Mouse (Mus musculus) kidney, postnatal 10 days (tissue): ENCODE results near the gene Syce2.

Experiments
- DNase-seq: peaks from one replicate; pipeline ENCODE4 v3.0.0; 2021; ENCODE audit warnings: mixed read lengths

Syce2 gene

DNA sequence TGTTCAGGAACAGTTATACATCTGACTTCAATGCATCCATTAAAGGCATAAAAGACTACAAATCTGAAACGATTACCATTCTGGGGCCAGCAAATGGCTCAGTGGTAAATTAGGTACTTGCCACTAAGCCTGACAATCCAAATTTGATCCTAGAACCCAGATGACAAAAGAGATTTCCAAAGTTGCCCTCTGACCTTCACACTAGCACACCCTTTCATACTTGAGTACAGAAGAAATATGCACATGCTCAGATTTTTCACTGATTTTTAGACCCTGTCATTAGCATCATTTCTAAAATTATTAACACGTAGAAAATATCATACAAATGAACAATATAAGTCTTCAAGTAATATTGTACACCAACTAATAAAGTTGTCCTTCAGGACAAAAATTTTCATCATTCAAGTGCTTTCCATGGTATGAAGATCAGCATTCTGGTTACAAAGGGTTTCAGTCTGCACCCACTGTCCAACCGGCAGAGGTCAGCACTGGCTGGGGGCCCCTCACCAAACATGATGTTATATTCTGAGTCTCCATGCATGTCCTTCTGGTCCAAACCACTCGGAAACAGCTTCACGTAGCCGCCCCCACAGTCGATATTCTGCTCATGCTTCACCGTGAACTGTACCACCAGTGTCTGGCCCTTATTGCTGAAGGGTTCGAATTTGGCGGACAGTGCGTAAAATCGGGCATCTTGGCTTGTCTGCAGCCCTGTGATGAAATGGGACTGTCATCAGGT, 26.4 kb upstream of the Syce2 start:
- DNase-seq = peak; percentile 74

DNA sequence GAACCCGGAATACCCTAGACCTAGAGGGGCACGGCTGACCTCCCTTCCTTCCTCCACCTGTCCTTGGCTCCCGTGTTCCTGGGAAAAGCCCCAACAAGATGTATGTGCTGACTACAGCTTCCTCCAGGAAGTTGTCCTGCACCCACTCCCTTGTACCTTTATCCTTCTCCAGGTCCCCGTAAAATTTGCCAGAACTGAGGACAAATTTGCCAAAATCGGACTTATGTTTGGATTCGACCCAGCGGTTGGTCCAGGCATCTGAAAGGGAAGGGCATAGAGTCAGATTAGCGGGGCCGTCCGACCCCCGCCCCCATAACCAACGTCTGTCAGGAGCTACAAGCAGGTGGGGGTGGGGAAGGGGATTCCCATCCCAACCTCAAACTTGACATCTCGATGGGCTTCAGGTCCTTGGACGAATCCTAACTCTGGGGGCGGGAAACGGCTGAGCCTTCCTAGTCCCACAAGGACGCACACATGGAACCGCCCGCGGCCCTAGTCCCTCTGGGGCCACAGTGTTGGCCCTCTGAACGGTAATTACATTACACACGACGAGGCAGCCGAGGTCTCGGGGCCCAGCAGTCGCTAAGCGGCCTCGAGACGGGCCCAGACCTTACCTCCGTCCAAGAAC, 25.7 kb upstream of the Syce2 start:
- no peak for DNase-seq

DNA sequence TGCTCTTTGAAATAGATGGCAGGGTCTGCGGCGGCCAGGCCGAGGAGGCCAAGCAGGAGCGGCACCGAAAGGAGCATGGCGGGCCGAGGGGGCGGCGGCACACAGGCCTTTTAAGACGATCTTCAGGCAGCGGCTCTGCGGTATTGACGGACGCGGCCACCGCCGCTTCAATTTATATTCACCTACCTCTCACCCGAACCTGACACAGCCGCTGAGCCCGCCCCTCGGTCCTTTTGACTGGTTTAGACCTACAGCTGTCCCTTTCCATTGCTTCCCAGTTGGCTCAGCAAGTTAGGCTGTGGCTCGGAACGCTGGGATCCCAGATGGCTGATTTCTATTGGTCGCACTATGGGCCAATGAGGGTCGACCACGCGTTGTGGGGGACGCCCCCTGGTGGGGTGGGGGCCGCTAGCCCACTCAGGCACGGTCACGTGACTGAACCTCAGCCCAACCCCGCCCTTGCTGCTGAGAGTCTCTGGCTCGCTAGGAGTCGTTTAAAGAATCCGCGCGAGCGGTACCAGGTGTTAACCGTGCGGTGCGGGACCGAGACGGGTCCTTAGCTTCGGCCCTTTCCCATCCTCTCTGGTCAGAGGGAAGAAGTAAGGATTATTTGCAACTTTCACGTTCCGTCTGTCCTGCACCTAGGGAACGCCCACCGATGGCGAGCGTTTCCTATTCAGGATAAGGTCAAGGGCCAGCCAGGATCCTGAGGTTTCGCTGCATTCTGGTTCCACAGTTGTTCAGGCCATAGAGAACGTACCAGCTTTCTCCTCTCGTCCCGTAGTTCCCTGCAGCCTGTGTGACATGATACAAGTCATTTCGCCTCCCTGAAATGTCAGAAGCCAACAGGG, 25.0 kb upstream of the Syce2 start, which contains the start of gene Calr:
TSS of gene Calr (minus strand) at position 213 of the 851 bp plus-strand sequence.
- DNase-seq = peak; percentile 99

DNA sequence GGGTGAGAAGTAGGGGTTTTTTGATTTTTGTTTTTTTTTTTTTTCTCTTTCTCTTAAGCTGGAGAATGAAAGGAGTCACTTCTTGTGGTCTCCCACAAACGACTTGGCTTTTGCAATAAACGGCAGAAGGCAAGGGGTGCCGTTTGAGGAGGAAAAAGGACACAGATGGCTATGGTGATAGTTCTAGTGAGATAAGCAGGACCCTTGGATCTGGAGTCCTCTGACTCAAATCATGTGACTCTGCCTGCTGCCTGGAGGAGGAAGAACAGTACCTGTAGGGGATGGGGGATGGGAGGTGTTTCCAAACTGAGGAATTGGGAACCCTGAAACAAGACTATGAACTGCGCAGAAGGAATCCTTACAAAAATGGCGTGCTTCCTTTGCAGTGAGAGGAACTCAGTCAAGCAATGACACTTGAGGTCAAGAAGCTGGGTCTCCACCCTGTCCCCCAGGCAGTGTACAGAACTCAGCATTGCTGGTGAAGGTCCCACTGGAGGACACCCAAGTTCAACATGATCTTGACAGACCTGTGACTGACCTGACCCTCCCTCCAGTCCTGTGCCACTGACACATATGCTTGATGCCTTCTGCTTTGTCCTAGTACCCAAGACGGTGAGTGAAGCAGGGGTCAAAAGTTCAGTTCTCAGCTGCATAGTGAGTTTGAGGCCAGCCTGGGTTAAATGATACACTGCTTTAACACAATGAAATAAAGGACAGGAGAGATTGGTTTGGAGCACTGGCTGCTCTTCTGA, 24.1 kb upstream of the Syce2 start:
- DNase-seq = no peak

DNA sequence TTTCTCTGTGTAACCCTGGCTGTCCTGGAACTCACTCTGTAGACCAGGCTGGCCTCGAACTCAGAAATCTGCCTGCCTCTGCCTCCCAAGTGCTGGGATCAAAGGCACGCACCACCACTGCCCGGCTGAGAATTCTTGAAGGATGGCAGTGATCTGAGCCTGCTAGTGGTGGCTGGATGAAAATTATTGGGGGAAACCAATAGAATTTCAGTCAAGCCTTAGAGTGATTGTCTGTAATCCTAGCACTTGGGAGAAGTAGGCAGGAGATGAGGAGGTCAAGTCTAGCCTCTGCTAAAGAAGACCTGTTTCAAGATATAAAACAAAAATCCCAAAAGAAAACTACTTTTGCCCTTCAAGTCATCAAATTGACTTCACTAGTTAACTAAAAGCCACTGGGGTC, 15.5 kb upstream of the Syce2 start:
- no peak for DNase-seq

DNA sequence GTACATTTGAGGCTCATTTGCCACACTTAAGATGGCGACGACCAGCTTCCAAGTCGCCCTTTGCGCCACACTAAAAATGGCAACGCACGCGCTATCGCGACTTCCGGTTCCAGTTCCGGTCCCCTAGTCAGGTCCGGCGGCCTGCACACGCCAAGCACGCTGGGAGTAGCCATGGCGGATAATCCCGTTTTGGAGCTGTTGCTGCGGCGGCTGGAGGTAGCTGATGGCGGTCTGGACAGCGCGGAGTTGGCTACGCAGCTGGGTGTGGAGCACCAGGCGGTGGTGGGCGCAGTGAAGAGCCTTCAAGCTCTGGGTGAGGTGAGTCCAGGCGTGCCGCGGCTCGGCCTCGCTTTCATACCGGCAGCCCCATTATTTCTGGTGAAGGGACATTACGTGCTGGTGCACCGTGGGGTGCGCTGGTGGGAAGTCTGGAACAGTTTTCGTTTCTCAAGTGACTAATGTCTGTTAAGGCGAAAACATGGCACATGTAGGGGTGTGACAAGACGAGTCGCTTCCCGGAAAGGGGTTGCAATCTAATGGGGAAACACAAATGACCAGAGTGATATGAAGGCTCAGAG, 15.0 kb upstream of the Syce2 start, which contains the start of gene Farsa:
TSS of gene Farsa (plus strand) at position 126 of the 578 bp plus-strand sequence.
- peak; percentile 96 for DNase-seq

DNA sequence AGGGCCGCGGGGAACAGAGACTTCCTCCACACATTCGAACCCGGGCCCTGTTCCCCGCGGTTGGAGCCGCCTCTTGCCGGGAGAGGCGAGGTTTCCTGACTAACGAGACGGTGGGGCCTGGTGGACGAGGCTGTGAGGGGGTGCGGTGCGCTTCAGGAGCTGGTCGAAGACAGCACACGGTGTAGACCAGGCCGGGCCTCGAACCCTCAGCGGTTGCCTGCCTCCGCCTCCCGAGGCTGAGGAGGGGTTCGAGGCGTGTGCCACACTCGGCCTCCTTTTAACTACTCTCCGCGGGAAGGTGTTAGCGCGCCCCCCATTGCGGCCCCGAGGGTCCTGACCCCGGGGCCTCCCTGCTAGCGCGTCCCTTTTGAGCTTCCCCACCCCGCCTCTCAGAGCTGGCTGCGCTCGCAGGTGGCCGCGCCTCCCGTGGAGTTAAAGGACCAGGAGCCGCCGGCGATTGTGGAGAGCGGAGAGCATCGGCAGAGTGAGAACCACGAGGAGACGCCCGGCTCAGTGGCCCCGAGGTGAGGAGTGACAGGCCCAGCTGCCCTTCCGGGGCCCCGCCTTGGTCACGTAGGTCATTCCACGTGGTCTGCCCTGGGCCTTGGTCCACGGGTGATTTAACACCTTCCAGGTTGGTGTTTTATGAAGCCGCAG, 526 bp downstream of the Syce2 start:
- DNase-seq = peak; percentile 63

DNA sequence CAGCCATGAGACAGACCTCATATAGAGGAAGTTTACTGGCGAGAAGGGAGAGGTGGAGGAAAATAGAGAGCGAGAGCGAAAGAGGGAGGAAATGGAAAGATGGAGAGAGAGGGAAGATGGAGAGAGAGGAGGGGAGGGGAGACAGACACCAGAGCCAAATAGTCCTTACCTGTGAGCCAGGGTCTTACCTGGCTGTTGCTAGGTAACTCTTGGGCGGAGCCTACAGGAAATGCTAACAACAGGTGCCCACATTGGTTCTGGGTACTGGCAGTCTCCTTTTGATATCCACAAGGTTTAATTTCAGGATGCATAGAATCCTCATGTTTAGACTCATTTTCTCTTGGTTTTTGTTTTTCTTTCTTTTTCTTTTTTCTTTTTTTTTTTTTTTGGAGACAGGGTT, 1.1 kb downstream of the Syce2 start:
- DNase-seq = no peak

DNA sequence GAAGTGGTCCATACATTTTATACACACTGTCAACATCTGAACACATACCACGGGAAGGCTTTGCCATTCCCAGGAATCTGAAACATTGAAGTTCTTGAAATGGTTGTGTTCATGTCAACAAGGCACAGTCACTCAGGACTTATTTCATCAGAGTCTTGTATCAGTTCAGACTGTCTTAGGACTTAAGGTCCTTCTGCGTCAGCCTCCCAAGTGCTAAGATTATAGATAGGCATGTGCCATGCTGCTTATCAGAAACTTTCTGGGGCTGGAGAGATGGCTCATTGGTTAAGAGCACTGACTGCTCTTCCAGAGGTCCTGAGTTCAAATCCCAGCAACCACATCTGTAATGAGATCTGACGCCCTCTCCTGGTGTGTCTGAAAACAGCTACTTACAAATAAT, 2.4 kb downstream of the Syce2 start:
- no peak for DNase-seq

DNA sequence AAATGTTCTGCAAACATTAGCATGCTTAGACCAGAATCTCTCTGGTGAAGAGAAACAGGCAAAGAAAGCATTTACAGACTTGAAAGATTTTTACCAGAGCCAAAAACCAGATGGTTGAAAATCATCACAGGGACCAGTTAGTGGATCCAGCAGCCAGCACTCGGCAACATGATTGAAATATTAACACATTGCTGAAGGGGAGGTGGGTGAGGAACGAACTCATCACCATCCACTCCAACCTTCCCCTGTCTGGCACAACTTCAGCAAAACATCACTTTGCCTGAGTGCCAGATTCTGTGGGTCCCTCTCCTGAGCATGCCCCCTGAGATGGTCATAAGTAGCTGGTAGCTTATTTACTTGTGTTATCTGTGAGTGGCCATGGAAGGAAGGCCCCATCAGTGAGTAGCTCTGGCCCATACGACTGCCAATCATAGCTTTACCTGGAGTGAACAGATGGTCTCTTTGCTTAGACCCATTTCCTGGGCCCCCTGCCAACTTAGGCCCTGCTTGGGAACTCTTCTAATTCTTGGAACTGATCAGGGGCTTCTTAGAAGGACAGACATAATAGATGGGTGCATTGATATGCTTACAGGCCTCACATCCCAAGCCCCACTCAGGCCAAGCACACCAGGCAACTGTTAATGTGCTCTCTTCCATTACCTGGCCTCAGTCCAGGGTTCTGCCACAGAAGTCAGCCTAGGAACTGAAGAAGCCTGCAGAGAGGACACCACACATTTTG, 5.6 kb downstream of the Syce2 start:
- DNase-seq = no peak

DNA sequence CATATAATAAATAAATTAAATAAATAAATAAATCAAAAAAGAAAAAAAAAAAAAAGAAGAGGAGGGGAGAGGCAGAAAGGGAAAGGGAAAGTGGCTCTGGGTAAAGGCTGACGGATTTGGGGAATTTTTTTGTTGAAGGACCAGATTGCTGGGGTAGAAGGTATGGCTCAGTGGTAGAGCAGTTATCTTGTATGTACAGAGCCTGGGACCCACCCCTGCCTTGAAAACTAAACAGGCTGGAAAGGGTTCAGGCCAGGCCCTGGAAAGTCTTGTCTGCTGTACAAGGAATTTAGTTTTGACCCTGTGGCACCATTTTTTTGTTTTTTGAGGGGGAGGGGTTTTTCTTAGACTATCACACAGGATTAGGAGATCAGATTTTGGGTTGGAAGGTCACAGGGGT, 7.0 kb downstream of the Syce2 start:
- DNase-seq = no peak

DNA sequence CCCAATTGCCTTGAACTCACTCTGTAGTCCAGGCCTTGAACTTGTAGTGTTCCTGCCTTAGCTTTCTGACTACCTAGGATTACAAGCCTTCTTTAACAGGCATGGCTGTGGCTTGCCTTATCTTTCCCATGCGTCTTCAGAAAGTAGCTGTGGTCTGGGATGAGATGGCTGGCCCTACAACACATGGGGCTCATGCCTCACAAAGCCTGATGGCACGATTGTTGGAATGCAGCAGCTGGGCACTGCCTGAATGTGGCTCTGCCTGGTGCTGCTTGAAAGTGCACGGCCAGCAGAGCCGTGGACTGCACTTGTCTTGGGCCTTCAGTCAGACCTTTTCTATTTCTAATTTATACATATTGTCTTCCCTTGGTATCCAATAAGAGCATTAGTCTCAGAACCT, 12.8 kb downstream of the Syce2 start:
- DNase-seq = no peak

DNA sequence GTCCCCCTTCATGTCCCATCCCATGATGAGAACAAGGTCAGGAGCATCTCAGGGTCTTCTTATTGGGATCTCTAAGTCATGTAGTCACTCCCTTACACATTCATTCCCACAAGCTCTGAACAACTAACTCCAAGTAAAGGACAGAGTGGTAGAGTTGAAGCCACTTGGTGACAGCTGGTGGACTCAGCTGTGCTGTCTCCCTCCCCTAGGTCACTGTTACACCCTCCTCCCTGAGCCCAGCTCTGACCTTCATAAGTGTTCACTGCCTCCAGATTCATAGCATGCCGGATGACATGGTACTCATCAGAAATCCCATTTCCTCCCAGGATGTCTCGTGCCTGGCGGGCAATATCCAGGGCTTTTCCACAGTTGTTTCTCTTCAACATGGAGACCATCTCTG, 16.4 kb downstream of the Syce2 start:
- no peak for DNase-seq

DNA sequence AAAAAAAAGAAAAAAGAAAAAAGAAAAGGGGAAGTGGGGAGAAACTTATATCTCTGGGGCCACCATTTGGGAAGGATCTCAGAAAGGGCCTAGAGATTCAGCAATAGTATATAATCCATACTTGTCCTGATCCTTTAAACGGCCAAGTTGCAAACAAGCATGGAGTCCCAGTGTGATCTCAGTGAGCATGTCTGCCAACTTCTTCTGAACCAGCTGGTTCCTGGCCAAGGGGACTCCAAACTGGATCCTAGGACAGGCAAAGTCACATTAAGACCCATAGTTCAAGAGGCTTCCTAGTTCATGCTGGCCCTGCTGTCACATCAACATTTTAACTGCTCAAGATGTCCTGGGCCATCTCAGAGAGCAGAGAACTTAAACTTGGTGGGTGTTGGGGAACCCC, 17.2 kb downstream of the Syce2 start:
- DNase-seq = no peak

DNA sequence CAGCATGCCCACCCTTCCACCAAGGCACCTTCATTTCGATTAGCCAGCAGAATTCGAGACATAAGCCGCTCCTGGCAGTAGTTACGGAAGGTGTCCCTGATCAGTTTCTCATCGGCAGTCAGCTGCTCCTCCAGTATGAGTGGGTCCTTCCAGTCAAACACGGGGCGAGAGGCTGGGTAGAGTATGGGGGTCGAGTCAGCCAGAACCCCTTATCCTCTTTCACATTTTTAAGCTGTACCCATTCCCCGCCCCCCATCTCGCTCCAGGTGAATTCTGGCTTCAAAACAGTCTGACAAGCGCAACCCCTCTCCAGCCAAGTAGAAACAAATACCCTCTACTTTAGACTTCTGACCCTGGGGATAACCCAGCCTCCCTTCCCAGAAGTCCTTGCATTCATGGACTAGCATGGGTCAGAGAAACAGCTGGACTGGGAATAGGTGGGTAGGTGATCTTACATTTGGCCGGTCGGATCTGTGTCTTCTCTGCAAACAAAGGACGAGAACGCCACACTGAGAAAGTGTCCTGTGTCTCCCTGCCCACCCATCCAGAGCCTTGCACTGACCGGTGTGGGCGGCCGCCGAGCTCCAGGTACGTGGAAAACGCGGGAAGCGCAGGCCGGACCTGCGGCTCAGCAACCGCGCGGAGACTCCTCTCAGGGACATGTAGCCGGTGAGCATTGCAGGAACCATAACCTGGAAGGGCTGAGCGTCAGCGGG, 21.2 kb downstream of the Syce2 start:
- DNase-seq = peak; percentile 49

DNA sequence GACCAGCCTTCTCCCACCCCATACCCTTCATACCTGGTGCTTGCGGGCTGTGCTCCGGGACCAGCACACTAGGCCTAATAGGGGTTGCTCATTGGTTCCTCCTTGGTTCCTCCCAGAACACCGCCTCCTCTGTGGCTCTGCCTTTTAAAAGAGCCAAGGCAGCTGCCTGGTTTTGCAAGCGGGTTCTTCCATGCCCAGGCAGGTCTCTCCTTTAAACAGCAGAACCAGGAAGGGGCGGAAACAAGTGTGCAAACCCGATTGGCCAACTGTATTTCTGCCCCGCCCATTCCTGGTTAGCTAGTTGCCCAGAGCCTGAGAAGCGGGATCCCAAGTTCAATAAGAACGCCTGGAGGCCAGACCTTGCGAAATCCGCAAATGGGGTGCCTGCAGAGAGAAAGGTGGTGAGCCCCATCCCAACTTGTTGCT, 21.8 kb downstream of the Syce2 start, which contains the start of gene Gcdh:
TSS of gene Gcdh (minus strand) at position 213 of the 426 bp plus-strand sequence.
- DNase-seq = peak; percentile 93

DNA sequence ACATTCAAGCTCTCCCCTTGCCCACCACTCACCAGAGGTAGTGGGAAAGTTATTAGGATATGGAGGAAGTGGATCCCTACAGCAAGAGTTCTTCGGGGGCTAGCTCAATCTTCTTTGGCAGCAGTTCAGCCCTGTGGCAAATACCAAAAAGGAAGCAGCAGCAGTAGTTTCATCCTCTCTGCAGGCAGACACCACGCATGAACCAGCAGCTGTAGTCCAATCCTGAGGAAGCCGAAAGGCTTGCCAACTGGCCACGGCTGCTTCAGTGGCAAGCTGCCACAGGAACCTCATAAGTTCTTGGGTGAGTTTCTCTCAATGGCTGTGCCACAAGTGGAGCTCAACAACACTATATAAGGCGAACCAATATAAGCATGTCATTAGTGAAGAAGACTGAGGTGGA, 24.1 kb downstream of the Syce2 start:
- DNase-seq = no peak

DNA sequence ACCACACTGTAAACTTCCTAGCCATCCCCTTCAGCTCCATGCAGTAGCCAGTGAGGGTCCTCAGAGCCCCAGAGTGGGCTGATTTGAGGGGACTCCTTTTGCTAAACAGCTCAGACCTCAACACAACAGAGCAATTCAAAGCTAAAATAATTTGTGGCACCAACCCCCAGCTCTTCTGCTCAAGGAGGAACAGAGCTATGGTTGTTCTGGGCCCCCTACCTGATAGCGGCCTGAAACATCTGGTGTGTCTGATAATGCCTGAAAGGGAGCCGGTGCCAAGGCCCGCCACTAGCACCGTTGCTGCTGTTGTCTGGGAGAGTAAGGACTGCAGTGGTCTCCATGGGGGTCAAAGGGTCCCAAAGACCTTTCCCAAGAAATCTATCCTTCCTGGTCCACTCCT, 29.2 kb downstream of the Syce2 start:
- no peak for DNase-seq

DNA sequence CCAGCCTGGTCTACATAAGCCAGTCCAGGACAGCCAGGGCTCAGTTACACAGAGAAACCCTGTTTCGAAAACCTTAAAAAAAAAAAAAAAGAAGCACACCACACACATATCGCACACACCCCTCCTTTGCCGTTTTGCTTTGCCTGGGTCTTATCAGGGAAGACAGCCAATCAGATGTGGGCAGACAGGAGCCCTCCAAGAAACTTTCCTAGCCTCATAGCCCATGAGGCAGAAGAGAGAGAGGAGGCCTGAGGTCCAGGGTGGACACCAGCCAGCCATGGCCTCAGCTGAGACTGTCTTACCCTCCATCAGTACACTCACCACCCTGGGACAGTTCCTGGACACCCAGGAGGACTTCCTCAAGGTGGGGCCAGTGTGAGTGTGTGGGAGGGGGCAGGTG, 29.8 kb downstream of the Syce2 start, which contains the start of gene Klf1:
TSS of gene Klf1 (plus strand) at position 177 of the 400 bp plus-strand sequence.
- no peak for DNase-seq

DNA sequence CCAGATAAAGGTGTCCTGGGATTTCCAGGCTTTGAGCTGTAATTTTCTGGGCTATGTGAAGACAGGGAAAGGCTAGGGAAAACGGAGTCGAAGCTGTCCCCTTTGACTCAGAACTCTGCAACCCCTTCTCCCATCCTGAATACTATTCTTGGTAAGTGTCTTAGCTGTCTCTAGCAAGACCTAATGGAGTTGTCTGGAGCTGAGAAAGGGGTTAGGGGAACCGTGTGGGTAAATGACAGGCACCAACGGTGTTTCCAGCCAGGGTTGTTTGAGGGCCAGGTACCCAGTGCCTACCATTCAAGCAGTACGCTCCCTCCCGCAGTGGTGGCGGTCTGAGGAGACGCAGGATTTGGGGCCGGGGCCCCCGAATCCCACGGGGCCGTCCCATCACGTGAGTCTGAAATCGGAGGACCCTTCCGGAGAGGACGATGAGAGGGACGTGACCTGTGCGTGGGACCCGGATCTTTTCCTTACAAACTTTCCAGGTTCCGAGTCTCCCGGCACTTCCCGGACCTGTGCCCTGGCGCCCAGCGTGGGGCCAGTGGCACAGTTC, 30.5 kb downstream of the Syce2 start:
- no peak for DNase-seq
